Mouse (Mus musculus) CH12F3 (cell line): ENCODE measurements around the gene Jakmip3.

Experiments
- in situ Hi-C: fragments of 300-500 bp; cut with MboI; formaldehyde crosslinking; loops from 2 replicates; pipeline ENCODE4 v1.14.3; 2020; ENCODE audit warnings: low sequenced_read_pairs

The Jakmip3 gene

DNA sequence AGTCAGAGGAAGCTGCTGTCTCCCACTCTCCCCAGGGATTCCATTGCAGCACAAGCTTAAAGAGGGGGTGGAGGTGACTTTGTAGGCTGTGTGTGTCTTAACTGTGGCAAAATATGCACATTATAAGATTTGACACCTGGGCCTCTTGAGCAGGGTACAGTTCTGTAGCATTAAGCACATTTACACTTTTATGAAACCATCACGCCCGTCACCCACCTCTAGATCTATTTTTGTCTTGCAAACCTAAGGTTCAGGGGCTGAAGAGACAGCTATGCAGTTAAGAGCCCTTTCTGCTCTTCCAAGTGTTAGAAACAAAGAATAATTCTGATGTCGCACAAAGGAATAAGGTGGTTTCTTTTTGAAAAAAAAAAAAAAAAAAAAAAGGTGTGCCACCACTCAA lies 5.1 kb downstream of the Jakmip3 start:
- in situ Hi-C loops = no loop called here

GRCm38 (mm10) chr7:138947741-138948140 lies 7.2 kb downstream of the Jakmip3 start:
- in situ Hi-C loops = no loop called here

GRCm38 (mm10) chr7:138948309-138948708 lies 7.8 kb downstream of the Jakmip3 start:
- in situ Hi-C loops = no loop called here

- in situ Hi-C loops = no loop called here
These were observed 15.3 kb downstream of the Jakmip3 start for GRCm38 (mm10) chr7:138955787-138956186.

DNA sequence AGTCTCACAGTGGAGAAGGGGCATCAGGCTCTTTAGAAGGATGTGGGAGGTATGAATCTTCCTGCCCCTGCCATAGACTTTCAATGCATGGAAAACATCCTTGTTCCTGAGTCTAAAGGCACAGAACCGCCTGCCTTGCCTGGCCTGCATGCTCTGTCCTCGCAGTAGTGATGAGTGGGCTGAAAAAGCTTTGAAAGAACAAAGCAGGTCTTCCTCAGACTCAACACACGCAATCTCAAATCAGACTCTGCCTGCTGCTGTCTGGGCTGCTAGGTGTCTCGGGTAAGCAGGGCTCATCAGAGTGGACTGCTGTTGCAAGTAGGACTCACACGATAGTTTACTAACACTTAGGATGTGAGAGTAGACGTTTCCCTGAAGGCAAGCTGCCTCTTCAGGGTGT lies 16.6 kb downstream of the Jakmip3 start:
- in situ Hi-C loops = no loop called here

- in situ Hi-C loops = no loop called here
These were observed 19.2 kb downstream of the Jakmip3 start for GRCm38 (mm10) chr7:138959747-138960146.

DNA sequence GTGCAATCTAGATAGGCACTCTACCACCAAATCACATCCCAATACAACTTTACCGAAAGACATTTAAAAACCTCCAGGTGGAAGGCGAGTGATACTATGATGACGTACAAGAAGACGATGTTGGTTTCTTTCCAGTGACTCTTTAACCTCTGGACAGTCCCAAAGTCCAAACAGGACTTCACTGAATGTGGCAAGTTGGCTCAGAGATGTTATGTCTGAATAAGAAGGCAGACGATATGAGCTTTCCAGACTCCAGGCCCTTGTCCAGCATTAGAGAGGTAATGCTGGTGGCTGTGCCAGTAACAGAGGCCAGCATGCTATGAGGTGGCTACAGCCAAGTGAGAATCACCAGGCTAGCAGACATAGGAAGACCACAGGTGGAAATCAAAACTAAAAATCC lies 23.2 kb downstream of the Jakmip3 start:
- in situ Hi-C loops = no loop called here

DNA sequence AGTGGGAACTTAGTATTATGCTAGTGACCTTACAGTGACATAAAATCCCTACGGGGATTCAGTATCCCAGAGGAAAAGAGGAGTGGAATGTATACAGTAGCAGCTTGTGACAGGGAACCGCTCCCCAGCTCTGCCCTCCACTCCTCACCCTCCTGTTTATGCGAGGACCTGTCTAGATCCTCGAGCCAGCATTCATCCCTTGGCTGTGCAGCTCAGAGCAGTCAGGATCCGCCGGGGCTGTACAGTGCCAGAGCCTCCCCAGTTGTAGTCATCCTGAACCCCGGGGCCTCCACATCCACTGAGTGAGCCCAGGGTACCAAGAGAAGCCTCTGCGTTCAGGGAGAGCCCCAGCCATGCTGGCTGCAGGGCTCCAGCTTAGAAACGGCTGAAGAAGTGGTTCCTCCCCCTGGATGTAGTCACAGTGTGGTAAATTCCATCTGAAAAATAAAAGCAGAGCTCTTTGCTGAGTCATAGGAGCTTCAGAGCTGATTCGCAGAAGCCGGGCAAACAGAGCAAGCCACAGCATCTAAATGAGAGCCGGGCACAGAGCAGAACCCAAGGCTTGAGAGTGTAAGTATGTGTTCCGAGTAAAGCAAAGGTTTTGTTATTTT lies 27.6 kb downstream of the Jakmip3 start:
- in situ Hi-C loops = no loop called here

GRCm38 (mm10) chr7:138977510-138977909 lies 37.0 kb downstream of the Jakmip3 start:
- in situ Hi-C loops = no loop called here

DNA sequence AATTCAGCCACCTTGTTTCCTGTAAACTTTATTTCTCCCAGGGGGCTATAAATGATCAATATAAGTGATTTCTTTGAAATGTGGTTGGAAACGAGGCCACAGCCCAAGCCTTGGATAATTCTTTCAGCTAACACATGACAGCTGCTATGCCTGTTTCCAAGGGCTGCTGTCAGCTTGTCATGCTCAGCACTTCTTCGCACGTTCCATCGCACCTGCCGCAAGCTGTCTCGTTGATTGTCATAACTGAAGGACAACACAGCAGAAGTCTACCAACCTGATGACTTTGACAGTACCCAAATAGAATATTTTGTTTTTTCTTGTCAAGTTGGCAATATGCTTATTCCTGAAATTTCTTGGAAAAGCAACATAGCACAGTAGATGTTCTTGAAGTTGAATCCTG lies 44.0 kb downstream of the Jakmip3 start:
- in situ Hi-C loops = no loop called here

DNA sequence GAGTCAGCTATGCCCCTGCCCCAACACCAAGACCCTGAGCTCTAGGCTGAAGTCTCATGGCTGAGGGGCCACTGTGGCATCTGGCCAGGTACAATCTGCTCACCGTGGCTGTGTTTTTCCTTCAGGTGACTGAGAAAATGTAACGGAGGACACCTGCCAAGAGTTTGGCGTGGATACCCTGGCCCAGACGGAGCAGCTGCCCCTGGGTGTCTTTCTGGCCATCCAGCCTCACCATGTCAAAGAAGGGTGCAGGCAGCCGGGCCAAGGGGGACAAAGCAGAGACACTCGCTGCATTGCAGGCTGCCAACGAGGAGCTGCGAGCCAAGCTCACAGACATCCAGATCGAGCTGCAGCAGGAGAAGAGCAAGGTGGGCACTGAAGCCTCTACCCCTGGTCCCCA lies 48.6 kb downstream of the Jakmip3 start:
- in situ Hi-C loops = no loop called here

DNA sequence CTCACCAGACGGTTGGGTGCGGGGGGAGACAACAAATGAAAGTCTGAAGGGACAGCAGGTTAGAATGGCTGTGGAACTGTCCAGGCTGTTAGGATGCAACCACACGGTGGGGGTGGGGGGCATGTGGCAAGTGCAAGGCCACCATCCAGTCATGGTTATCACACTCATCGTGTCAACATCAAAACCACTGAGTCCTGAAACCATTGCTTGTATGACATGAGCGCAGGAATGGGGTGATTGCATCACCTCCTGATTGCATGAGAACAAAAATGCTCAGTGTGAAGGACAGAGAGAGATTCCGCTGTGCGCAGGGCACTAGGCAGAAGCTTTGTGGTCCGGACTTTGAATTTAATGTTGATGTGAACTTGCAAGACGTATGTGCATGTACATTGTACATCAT lies 62.2 kb downstream of the Jakmip3 start:
- in situ Hi-C loops = no loop called here

DNA sequence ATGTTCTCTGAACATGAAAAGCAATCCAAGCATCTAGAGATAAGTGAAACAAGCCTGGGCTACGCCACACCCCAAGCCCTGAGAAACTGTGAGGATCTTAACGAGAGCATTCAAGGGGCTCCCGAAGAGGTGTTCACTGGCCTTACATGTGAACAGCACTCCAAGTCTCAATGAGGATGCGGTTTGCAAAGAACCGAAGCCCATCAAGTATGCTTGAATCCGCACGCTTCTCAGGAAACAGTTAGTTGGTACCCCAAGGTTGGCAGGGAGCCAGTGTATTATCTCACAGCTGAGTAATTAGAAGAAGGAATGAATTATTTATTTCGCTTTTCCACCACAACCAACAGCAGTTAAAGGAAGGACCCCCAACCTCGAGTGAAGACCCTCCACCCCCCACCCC lies 62.7 kb downstream of the Jakmip3 start:
- in situ Hi-C loops = no loop called here

DNA sequence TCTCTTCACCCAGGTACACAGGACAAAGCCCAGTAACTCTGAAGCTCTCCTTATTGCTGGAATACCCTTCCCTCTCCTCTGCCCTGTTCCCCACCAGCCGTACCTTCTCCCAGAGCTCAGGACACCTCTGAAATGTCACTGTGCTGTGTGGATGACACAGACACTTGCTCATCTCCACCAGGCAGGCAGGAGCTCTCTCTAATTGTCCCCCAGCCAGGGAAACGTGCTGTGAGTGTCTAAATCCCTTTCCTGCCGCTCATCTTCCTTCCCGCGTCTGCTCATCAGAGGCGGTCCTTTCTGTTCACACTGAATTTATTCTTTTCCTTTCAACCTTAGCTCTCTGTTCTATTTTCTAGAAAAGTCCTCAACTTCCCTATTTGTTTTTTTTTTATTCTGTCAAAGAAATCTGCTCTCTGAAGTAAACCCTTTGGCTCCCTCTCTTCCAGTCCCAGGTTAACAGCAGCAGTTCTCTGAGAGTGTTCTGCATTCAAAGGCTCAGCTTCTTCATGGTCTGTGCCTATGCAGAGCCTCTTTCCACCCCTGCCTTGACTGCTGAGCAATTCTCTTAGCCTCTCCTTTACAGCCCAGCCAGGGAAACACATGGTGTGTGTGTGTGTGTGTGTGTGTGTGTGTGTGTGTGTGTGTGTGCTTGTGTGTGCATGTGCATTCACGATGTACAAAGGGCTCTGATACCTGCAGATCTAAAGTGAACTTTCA lies 69.4 kb downstream of the Jakmip3 start:
- in situ Hi-C loops = no loop called here

DNA sequence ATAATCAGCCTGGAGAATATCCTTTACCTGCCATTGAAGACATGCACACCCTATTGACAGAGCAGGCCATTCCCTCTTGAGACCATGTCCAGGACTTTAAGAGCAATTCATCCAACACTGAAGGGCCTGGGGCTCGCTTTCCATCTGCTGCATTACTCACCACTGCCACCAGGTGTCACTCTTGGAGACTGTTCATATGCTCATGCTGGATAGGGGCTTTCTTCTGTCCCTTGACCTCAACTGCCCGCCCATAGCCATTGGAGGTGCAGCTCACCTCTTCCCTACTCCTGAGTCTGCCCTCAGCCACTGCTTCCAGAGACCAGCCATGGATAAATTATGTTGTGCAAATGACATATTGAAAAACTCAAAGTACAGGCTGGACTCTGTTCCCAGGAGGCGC lies 70.5 kb downstream of the Jakmip3 start:
- in situ Hi-C loops = no loop called here

GRCm38 (mm10) chr7:139011586-139011985 lies 71.1 kb downstream of the Jakmip3 start:
- in situ Hi-C loops = no loop called here

GRCm38 (mm10) chr7:139012767-139013369 lies 72.3 kb downstream of the Jakmip3 start:
- in situ Hi-C loops = no loop called here

- in situ Hi-C loops = no loop called here
These were observed 74.6 kb downstream of the Jakmip3 start for GRCm38 (mm10) chr7:139015143-139015542.

DNA sequence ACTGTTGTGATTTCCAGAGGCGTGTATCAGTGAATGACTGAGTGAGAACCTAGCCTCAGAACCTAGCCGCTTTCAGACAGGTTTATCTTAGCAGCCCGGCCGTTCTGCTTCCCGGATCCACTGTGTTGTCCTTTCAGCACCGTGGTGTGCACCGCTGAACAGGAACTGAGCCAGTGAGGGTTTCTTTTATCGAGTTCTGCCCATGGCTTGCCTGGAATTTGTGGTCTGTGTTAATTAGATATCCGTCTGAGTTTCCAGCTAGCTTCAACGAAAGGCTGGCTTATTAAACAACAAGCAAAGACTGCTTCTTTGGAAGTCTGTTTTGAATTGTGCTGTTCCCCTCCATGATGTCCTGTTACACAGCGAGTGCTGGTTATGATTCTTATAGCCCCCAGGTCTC lies 75.8 kb downstream of the Jakmip3 start:
- in situ Hi-C loops = no loop called here

GRCm38 (mm10) chr7:139017249-139017903 lies 76.8 kb downstream of the Jakmip3 start:
- in situ Hi-C loops = no loop called here

DNA sequence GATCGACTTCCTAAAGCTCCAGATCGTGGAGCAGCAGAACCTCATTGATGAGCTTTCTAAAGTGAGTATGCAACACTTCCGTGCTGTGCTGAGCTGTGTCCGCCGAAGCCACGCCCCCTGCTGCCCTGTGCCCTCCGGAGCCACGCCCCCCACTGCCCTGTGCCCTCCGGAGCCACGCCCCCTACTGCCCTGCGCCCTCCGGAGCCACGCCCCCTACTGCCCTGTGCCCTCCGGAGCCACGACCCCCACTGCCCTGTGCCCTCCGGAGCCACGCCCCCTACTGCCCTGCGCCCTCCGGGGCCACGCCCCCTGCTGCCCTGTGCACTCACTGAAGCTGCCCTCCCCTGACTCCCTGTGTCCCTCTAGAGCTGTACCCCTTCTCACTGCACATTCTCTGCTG lies 80.4 kb downstream of the Jakmip3 start:
- in situ Hi-C loops = no loop called here

DNA sequence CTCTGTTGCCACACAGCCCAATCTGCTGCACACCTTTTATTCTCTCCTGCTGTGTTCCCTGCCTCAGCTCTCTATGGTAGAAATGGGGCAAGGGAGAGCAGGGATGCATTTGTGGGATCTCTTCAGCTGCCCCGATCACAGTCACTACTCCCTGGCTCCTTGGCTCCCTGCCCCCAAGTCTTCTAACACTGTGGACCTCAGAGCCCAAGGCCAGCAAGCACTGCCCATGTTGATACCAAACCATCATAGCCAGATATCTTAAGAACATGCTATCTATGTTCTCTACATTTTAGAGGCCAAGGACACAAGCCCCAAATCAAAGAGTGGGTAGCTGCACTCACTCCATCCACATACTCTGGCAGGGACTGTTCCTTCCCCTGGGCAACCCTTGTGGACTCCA lies 80.8 kb downstream of the Jakmip3 start:
- in situ Hi-C loops = no loop called here
